Mouse (Mus musculus): Measurements from ENCODE around the gene Mxra8. TPM values are rescaled to one million over a fixed set of nuclear protein-coding genes. Genes with fewer than 3 reads are reported as not detected.

Gene Mxra8
- 10 to 100 TPM; 75.4 to 79.4 TPM for total RNA-seq (2021)
- long read RNA-seq, experiment 1, partial matches to known transcripts = 6 of 45 reads
- long read RNA-seq, experiment 1, other reads (novel, unspliced or antisense) = 39 of 45 reads
- long read RNA-seq, experiment 2, partial matches to known transcripts = 5 of 57 reads
- long read RNA-seq, experiment 2, other reads (novel, unspliced or antisense) = 52 of 57 reads

GRCm38 (mm10) chr4:155839483-155839910, at the start of gene Mxra8:
Mxra8 (plus strand) TSS chr4:155839680.
- intact Hi-C loops (cut with DNase I; ENCODE audit: low total_unique reads) = no loop called here
- peak; percentile 95 for DNase-seq

- DNase-seq = no peak
- intact Hi-C loops (cut with DNase I; ENCODE audit: low total_unique reads) = no loop called here
These were observed 49.4 kb upstream of the Mxra8 start, which contains the start of gene Ankrd65 for GRCm38 (mm10) chr4:155790021-155790489. Ankrd65 (plus strand) TSS chr4:155790439.

GRCm38 (mm10) chr4:155790650-155791161, 48.8 kb upstream of the Mxra8 start:
- intact Hi-C loops (cut with DNase I; ENCODE audit: low total_unique reads) = no loop called here

GRCm38 (mm10) chr4:155791240-155791933, 48.1 kb upstream of the Mxra8 start:
- DNase-seq = no peak
- intact Hi-C loops (cut with DNase I; ENCODE audit: low total_unique reads) = no loop called here

More at GRCm38 (mm10) chr4:155790650-155791161, 48.8 kb upstream of the Mxra8 start:
- DNase-seq = no peak

GRCm38 (mm10) chr4:155793730-155794129, 45.8 kb upstream of the Mxra8 start:
- intact Hi-C loops (cut with DNase I; ENCODE audit: low total_unique reads) = no loop called here
- no peak for DNase-seq

- no peak for DNase-seq
- intact Hi-C loops (cut with DNase I; ENCODE audit: low total_unique reads) = no loop called here
These were observed 37.4 kb upstream of the Mxra8 start for GRCm38 (mm10) chr4:155802075-155802474.

- intact Hi-C loops (cut with DNase I; ENCODE audit: low total_unique reads) = no loop called here
- no peak for DNase-seq
These were observed 36.6 kb upstream of the Mxra8 start, which contains the start of gene Mrpl20 for GRCm38 (mm10) chr4:155802741-155803339. Mrpl20 (plus strand) TSS chr4:155802878.

- intact Hi-C loops (cut with DNase I; ENCODE audit: low total_unique reads) = no loop called here
- peak; percentile 97 for DNase-seq
These were observed 36.0 kb upstream of the Mxra8 start for GRCm38 (mm10) chr4:155803340-155804041.

GRCm38 (mm10) chr4:155807841-155808240, 31.6 kb upstream of the Mxra8 start:
- DNase-seq = no peak
- intact Hi-C loops (cut with DNase I; ENCODE audit: low total_unique reads) = no loop called here

GRCm38 (mm10) chr4:155811929-155812664, 27.4 kb upstream of the Mxra8 start, which contains the start of gene Ccnl2:
Ccnl2 (plus strand) TSS chr4:155812489.
- intact Hi-C loops (cut with DNase I; ENCODE audit: low total_unique reads) = no loop called here

GRCm38 (mm10) chr4:155812665-155813181, 26.8 kb upstream of the Mxra8 start:
- intact Hi-C loops (cut with DNase I; ENCODE audit: low total_unique reads) = no loop called here
- DNase-seq = peak; percentile 33

More at GRCm38 (mm10) chr4:155811929-155812664, 27.4 kb upstream of the Mxra8 start, which contains the start of gene Ccnl2:
- peak; percentile 95 for DNase-seq

- no peak for DNase-seq
- intact Hi-C loops (cut with DNase I; ENCODE audit: low total_unique reads) = no loop called here
These were observed 21.9 kb upstream of the Mxra8 start for GRCm38 (mm10) chr4:155817533-155817932.

GRCm38 (mm10) chr4:155821025-155821424, 18.5 kb upstream of the Mxra8 start:
- intact Hi-C loops (cut with DNase I; ENCODE audit: low total_unique reads) = no loop called here
- DNase-seq = peak; percentile 17

- DNase-seq = no peak
- intact Hi-C loops (cut with DNase I; ENCODE audit: low total_unique reads) = no loop called here
These were observed 16.0 kb upstream of the Mxra8 start for GRCm38 (mm10) chr4:155823443-155823842.

GRCm38 (mm10) chr4:155829866-155830265, 9.6 kb upstream of the Mxra8 start:
- no peak for DNase-seq
- intact Hi-C loops (cut with DNase I; ENCODE audit: low total_unique reads) = no loop called here

- intact Hi-C loops (cut with DNase I; ENCODE audit: low total_unique reads) = no loop called here
- DNase-seq = no peak
These were observed 8.9 kb upstream of the Mxra8 start for GRCm38 (mm10) chr4:155830596-155830995.

GRCm38 (mm10) chr4:155831205-155831766, 8.2 kb upstream of the Mxra8 start, which contains the start of gene Aurkaip1:
Aurkaip1 (plus strand) TSS chr4:155831272.
- intact Hi-C loops (cut with DNase I; ENCODE audit: low total_unique reads) = no loop called here
- DNase-seq = peak; percentile 96

GRCm38 (mm10) chr4:155831831-155832230, 7.6 kb upstream of the Mxra8 start:
- DNase-seq = peak; percentile 30
- intact Hi-C loops (cut with DNase I; ENCODE audit: low total_unique reads) = no loop called here

Measured in gastrocnemius, postnatal 14 days (tissue).